Mouse (Mus musculus): ENCODE measurements around the gene Pgpep1. TPM values are rescaled to one million over a fixed set of nuclear protein-coding genes. Genes with fewer than 3 reads are reported as not detected.

Pgpep1 gene
- total RNA-seq, 2 experiments from 2014 or later, result 39.6 to 44.9 TPM

GRCm38 (mm10) chr8:70665599-70665998, 5.4 kb upstream of the Pgpep1 start:
- DNase-seq, result no peak
- intact Hi-C loops (cut with DNase I), result no loop called here

- intact Hi-C loops (cut with DNase I), result no loop called here
- DNase-seq, result no peak
Measured at GRCm38 (mm10) chr8:70664631-70665030, 4.4 kb upstream of the Pgpep1 start.

- no peak for DNase-seq
- intact Hi-C loops (cut with DNase I), result no loop called here
Measured at GRCm38 (mm10) chr8:70663691-70664090, 3.5 kb upstream of the Pgpep1 start.

- DNase-seq, result peak; percentile 90 to 91
- intact Hi-C loops (cut with DNase I), result no loop called here
Measured at GRCm38 (mm10) chr8:70659604-70660272, 450 bp downstream of the Pgpep1 start.

- no peak for DNase-seq
- intact Hi-C loops (cut with DNase I), result no loop called here
Measured at GRCm38 (mm10) chr8:70658897-70659603, 1.1 kb downstream of the Pgpep1 start.

- intact Hi-C loops (cut with DNase I), result no loop called here
- DNase-seq, result no peak
Measured at GRCm38 (mm10) chr8:70657739-70658138, 2.4 kb downstream of the Pgpep1 start.

GRCm38 (mm10) chr8:70657214-70657613, 3.0 kb downstream of the Pgpep1 start:
- intact Hi-C loops (cut with DNase I), result no loop called here
- no peak for DNase-seq

- intact Hi-C loops (cut with DNase I), result no loop called here
- DNase-seq, result no peak
Measured at GRCm38 (mm10) chr8:70656193-70656790, 3.9 kb downstream of the Pgpep1 start.

GRCm38 (mm10) chr8:70655469-70655868, 4.7 kb downstream of the Pgpep1 start:
- intact Hi-C loops (cut with DNase I), result no loop called here
- no peak for DNase-seq

- no peak for DNase-seq
- intact Hi-C loops (cut with DNase I), result loop anchor here (5.0 kb wide), 1 partner anchor 42 kb away; no protein-coding TSS in a partner anchor
Measured at GRCm38 (mm10) chr8:70654121-70654520, 6.1 kb downstream of the Pgpep1 start.

- intact Hi-C loops (cut with DNase I), result loop anchor here (1.0 to 5.0 kb wide), 2 partner anchors 23 to 41 kb away; no protein-coding TSS in a partner anchor
- DNase-seq, result peak; percentile 66 to 71
Measured at GRCm38 (mm10) chr8:70653226-70653625, 7.0 kb downstream of the Pgpep1 start.

GRCm38 (mm10) chr8:70650351-70650750, 9.8 kb downstream of the Pgpep1 start:
- intact Hi-C loops (cut with DNase I), result loop anchor here (5.0 kb wide), 1 partner anchor 38 kb away; no protein-coding TSS in a partner anchor
- no peak for DNase-seq

GRCm38 (mm10) chr8:70649324-70649723, 10.9 kb downstream of the Pgpep1 start:
- intact Hi-C loops (cut with DNase I), result no loop called here
- DNase-seq, result peak; percentile 84

- DNase-seq, result no peak
- intact Hi-C loops (cut with DNase I), result no loop called here
Measured at GRCm38 (mm10) chr8:70648921-70649320, 11.3 kb downstream of the Pgpep1 start.

- intact Hi-C loops (cut with DNase I), result no loop called here
- no peak for DNase-seq
Measured at GRCm38 (mm10) chr8:70648164-70648442, 12.1 kb downstream of the Pgpep1 start.

- DNase-seq, result peak in 1 of 2 experiments; percentile 34
- intact Hi-C loops (cut with DNase I), result no loop called here
Measured at GRCm38 (mm10) chr8:70647343-70648163, 12.6 kb downstream of the Pgpep1 start.

GRCm38 (mm10) chr8:70646775-70647174, 13.4 kb downstream of the Pgpep1 start:
- intact Hi-C loops (cut with DNase I), result no loop called here
- no peak for DNase-seq

GRCm38 (mm10) chr8:70646369-70646768, 13.8 kb downstream of the Pgpep1 start:
- DNase-seq, result no peak
- intact Hi-C loops (cut with DNase I), result no loop called here

- intact Hi-C loops (cut with DNase I), result no loop called here
- peak; percentile 47 to 51 for DNase-seq
Measured at GRCm38 (mm10) chr8:70645501-70646224, 14.5 kb downstream of the Pgpep1 start.

- no peak for DNase-seq
- intact Hi-C loops (cut with DNase I), result no loop called here
Measured at GRCm38 (mm10) chr8:70644065-70644464, 16.1 kb downstream of the Pgpep1 start.
